Comparison of ENCODE assay signal across 17 mouse cellular contexts in the genomic region with DNA sequence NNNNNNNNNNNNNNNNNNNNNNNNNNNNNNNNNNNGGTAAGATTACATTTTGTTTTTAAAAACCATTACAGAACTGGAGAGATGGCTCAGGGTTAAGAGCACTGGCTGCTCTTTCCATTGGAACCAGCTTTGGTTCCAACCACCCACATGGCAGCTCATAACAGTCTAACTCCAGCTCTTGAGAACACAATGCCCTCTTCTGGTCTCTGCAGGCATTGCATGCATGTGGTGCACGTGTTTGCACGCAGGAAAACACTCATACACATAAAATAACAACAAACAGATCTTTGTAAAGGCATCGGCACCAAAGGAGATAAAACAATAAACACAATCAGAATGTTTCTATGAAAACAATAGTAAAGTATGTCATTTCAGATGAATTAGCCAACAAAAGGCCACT. TPM values are rescaled to one million over a fixed set of nuclear protein-coding genes. Genes with fewer than 3 reads are reported as not detected.
DNase-seq lines count a peak whose midpoint lies in the region; ATAC-seq and TF ChIP-seq lines count a peak whose summit lies in the region.
"Had no signal": no experiment of that assay in that cellular context is flagged by ENCODE, and none has a peak within 500 bp of the region (broad histone marks: within the 10 kb centered on the region; RNA-seq: fewer than 3 reads in every experiment).

No protein-coding gene starts in this region.

- TF ChIP-seq CTCF in intestine, postnatal 0 days (IDR thresholded peaks at IDR 0.05; ENCODE audit: low read depth), result peak; percentile 52
- peak; percentile 51 for TF ChIP-seq CTCF in lung, postnatal 0 days (IDR thresholded peaks at IDR 0.05)
- TF ChIP-seq CTCF in MEL (IDR thresholded peaks at IDR 0.05 in 2 of 3, conservative IDR thresholded peaks at IDR 0.05 in 1 of 3; ENCODE audit: control insufficient read depth in 1 of 3, insufficient read depth in 1 of 3, low read depth in 2 of 3, low read length in 3 of 3, poor library complexity in 1 of 3, severe bottlenecking in 1 of 3), result peak; percentile 57 to 66 (median 60)
- TF ChIP-seq CTCF in embryonic fibroblast, embryonic 13.5 days (IDR thresholded peaks at IDR 0.05; ENCODE audit: borderline replicate concordance, insufficient read depth, low read length), result peak; percentile 30; the same call in 1 of the 2 replicates

- no peaks in the 10 kb centered on the region for H3K27me3 ChIP-seq in intestine, postnatal 0 days (replicated peaks; ENCODE audit: control insufficient read depth, insufficient read depth, low read length)
- no peaks in the 10 kb centered on the region for H3K27me3 ChIP-seq in intestine, embryonic 15.5 days (replicated peaks)
- H3K27me3 ChIP-seq in lung, postnatal 0 days (replicated peaks; ENCODE audit: insufficient read depth, low read length), result no peaks in the 10 kb centered on the region
- peaks cover 0 to 1% of the 10 kb centered on the region in 2 experiments; a peak in 2 of 4 replicates for H3K27me3 ChIP-seq in MEL (ENCODE audit: control insufficient read depth in 1 of 2, insufficient read depth in 2 of 2, low read length in 2 of 2)
- H3K27me3 ChIP-seq: midbrain, embryonic 12.5 days; neural tube, embryonic 12.5 days; stomach, embryonic 15.5 days had no signal

- H3K79me2 ChIP-seq in MEL (ENCODE audit: control insufficient read depth, insufficient read depth, low read length, poor library complexity), result no peaks in the 10 kb centered on the region

- WGBS in intestine, postnatal 0 days, result 61% methylated on average over 3 of the region's 3 CpGs
- 57% methylated on average over 3 of the region's 3 CpGs for WGBS in intestine, embryonic 15.5 days
- 47% methylated on average over 3 of the region's 3 CpGs for WGBS in lung, postnatal 0 days

- H3K36me3 ChIP-seq in intestine, postnatal 0 days (ENCODE audit: control insufficient read depth, insufficient read depth), result no peaks in the 10 kb centered on the region
- H3K36me3 ChIP-seq in intestine, embryonic 15.5 days, result no peaks in the 10 kb centered on the region
- H3K36me3 ChIP-seq in lung, postnatal 0 days (ENCODE audit: insufficient read depth, low read length), result no peaks in the 10 kb centered on the region
- H3K36me3 ChIP-seq in MEL (ENCODE audit: control insufficient read depth in 1 of 2, insufficient read depth in 2 of 2, low read length in 2 of 2), result no peaks in the 10 kb centered on the region
- H3K36me3 ChIP-seq: midbrain, embryonic 12.5 days; neural tube, embryonic 12.5 days; stomach, embryonic 15.5 days had no signal

- H3K4me2 ChIP-seq in intestine, postnatal 0 days (replicated peaks; ENCODE audit: low read depth), result no peak overlapping the region
- H3K4me2 ChIP-seq in intestine, embryonic 15.5 days (replicated peaks), result no peak overlapping the region
- H3K4me2 ChIP-seq in lung, postnatal 0 days (replicated peaks; ENCODE audit: low read depth, low read length), result no peak overlapping the region
- H3K4me2 ChIP-seq: midbrain, embryonic 12.5 days; neural tube, embryonic 12.5 days; stomach, embryonic 15.5 days had no signal

- peak; percentile 51 for TF ChIP-seq RAD21 in MEL (IDR thresholded peaks at IDR 0.05; ENCODE audit: low read depth, low read length)

- no peak overlapping the region for H3K4me3 ChIP-seq in intestine, postnatal 0 days (ENCODE audit: low read depth, low read length)
- H3K4me3 ChIP-seq in intestine, embryonic 15.5 days (replicated peaks), result no peak overlapping the region
- H3K4me3 ChIP-seq in lung, postnatal 0 days (ENCODE audit: low read depth, low read length), result no peak overlapping the region
- H3K4me3 ChIP-seq in MEL (ENCODE audit: control insufficient read depth in 1 of 2, insufficient read depth in 1 of 2, low read depth in 2 of 2, low read length in 2 of 2), result no peak overlapping the region
- no peak overlapping the region for H3K4me3 ChIP-seq in embryonic fibroblast, embryonic 13.5 days (ENCODE audit: insufficient read depth, low read length)
- H3K4me3 ChIP-seq: midbrain, embryonic 12.5 days; neural tube, embryonic 12.5 days; stomach, embryonic 15.5 days had no signal

- TF ChIP-seq EP300 in lung, postnatal 0 days (IDR thresholded peaks at IDR 0.05), result no peak
- no peak for TF ChIP-seq EP300 in MEL (IDR thresholded peaks at IDR 0.05; ENCODE audit: low read depth in 1 of 2, low read length in 2 of 2)

- no peak overlapping the region for H3K9ac ChIP-seq in intestine, postnatal 0 days (ENCODE audit: low read depth, low read length)
- H3K9ac ChIP-seq in intestine, embryonic 15.5 days, result no peak overlapping the region
- H3K9ac ChIP-seq in lung, postnatal 0 days (replicated peaks; ENCODE audit: low read depth), result no peak overlapping the region
- no peak overlapping the region for H3K9ac ChIP-seq in MEL (ENCODE audit: control insufficient read depth, low read depth, low read length, poor library complexity, severe bottlenecking)
- H3K9ac ChIP-seq: midbrain, embryonic 12.5 days; neural tube, embryonic 12.5 days; stomach, embryonic 15.5 days had no signal

- H3K4me1 ChIP-seq in intestine, postnatal 0 days (replicated peaks; ENCODE audit: control insufficient read depth, insufficient read depth, low read length), result no peaks in the 10 kb centered on the region
- peaks cover 1% of the 10 kb centered on the region; the same call in 1 of the 2 replicates for H3K4me1 ChIP-seq in intestine, embryonic 15.5 days (replicated peaks)
- no peaks in the 10 kb centered on the region for H3K4me1 ChIP-seq in lung, postnatal 0 days (ENCODE audit: insufficient read depth, low read depth, low read length)
- no peaks in the 10 kb centered on the region for H3K4me1 ChIP-seq in MEL (ENCODE audit: control insufficient read depth in 1 of 2, insufficient read depth in 2 of 2, low read length in 2 of 2)
- no peaks in the 10 kb centered on the region for H3K4me1 ChIP-seq in embryonic fibroblast, embryonic 13.5 days (ENCODE audit: control insufficient read depth, insufficient read depth, low read length)
- H3K4me1 ChIP-seq: stomach, embryonic 15.5 days had no signal

- H3K9me3 ChIP-seq in intestine, postnatal 0 days (ENCODE audit: control insufficient read depth), result no peaks in the 10 kb centered on the region
- no peaks in the 10 kb centered on the region for H3K9me3 ChIP-seq in intestine, embryonic 15.5 days
- no peaks in the 10 kb centered on the region for H3K9me3 ChIP-seq in lung, postnatal 0 days (ENCODE audit: low read length)
- H3K9me3 ChIP-seq in MEL (replicated peaks; ENCODE audit: insufficient read depth, low read length), result no peaks in the 10 kb centered on the region
- H3K9me3 ChIP-seq: midbrain, embryonic 12.5 days; neural tube, embryonic 12.5 days; stomach, embryonic 15.5 days had no signal

- no peak overlapping the region for H3K27ac ChIP-seq in intestine, postnatal 0 days (ENCODE audit: low read depth, low read length)
- H3K27ac ChIP-seq in intestine, embryonic 15.5 days, result no peak overlapping the region
- H3K27ac ChIP-seq in lung, postnatal 0 days (ENCODE audit: low read length), result no peak overlapping the region
- H3K27ac ChIP-seq in MEL (ENCODE audit: control insufficient read depth, low read depth, low read length), result no peak overlapping the region
- no peak overlapping the region for H3K27ac ChIP-seq in embryonic fibroblast, embryonic 13.5 days (ENCODE audit: insufficient read depth, low read length)
- H3K27ac ChIP-seq: midbrain, embryonic 12.5 days; neural tube, embryonic 12.5 days; stomach, embryonic 15.5 days had no signal

- no peak for DNase-seq in lung, postnatal 0 days (ENCODE audit: low spot score)
- DNase-seq in lung, postnatal 25 days (ENCODE audit: low spot score), result no peak
- DNase-seq in MEL (ENCODE audit: low read depth, low spot score) (peak; percentile 67), MN1 (ENCODE audit: low spot score) (no peak)
- no peak for DNase-seq in gastrocnemius, postnatal 10 days
- DNase-seq: cerebellum, adult 8-10 months; heart, adult 11 months; heart, postnatal 14 days; kidney, postnatal 25 days; right cerebral cortex, postnatal 4 days had no signal

- no peak for TF ChIP-seq POLR2A in MEL (IDR thresholded peaks at IDR 0.05; ENCODE audit: control insufficient read depth in 1 of 2, insufficient read depth in 1 of 2, low read depth in 1 of 2, low read length in 2 of 2, poor library complexity in 1 of 2)
- no peak for TF ChIP-seq POLR2A in embryonic fibroblast, embryonic 13.5 days (IDR thresholded peaks at IDR 0.05; ENCODE audit: low read depth, low read length)

- ATAC-seq in intestine, postnatal 0 days, result no peak
- no peak for ATAC-seq in intestine, embryonic 15.5 days
- ATAC-seq in lung, postnatal 0 days, result no peak
- ATAC-seq: inflammation-experienced regulatory T-cells, adult 6 months had no signal

RNA-seq across cellular contexts. Expression of gene Azin2, which starts 19.9 kb away (rescaled TPM):
- 13.1 and 13.3 TPM in 2 replicates for polyA plus RNA-seq in intestine, postnatal 0 days (2015; fragmentation: Nextera tagmentation; extraction: Ambion mirVana)
- 12.9 and 13.3 TPM in 2 replicates for polyA plus RNA-seq in intestine, embryonic 15.5 days (2015; fragmentation: Nextera tagmentation; extraction: Ambion mirVana)
- 39.0 and 42.2 TPM in 2 replicates for polyA plus RNA-seq in lung, postnatal 0 days (2015; fragmentation: Nextera tagmentation; extraction: Ambion mirVana)
- total RNA-seq in MEL (2012; rRNA removed), result 0.39 and 0.42 TPM in 2 replicates
- 1 to 10 TPM in 1 of 2 experiments, not detected in 1; 2.3 TPM for polyA plus RNA-seq in MEL (2012; ENCODE audit: insufficient read depth in 1 of 2, insufficient read length in 2 of 2, low read depth in 1 of 2, low replicate concordance in 2 of 2, missing spikeins in 1 of 2)
- polyA plus RNA-seq in embryonic fibroblast, embryonic 13.5 days (2011; ENCODE audit: insufficient read length, low read depth, missing spikeins), result 29.0 and 37.5 TPM in 2 replicates
- 1 to 10 TPM; 3.2 to 3.9 TPM for total RNA-seq in gastrocnemius, postnatal 10 days (2021)

RNA-seq across cellular contexts. Expression of gene Ak2, which starts 49.4 kb away (rescaled TPM):
- polyA plus RNA-seq in intestine, postnatal 0 days (2015; fragmentation: Nextera tagmentation; extraction: Ambion mirVana), result 538 and 552 TPM in 2 replicates
- 297 and 298 TPM in 2 replicates for polyA plus RNA-seq in intestine, embryonic 15.5 days (2015; fragmentation: Nextera tagmentation; extraction: Ambion mirVana)
- 85.7 and 89.7 TPM in 2 replicates for polyA plus RNA-seq in lung, postnatal 0 days (2015; fragmentation: Nextera tagmentation; extraction: Ambion mirVana)
- 263 and 330 TPM in 2 replicates for total RNA-seq in MEL (2012; rRNA removed)
- 100 to 1,000 TPM in 1 of 2 experiments, not detected in 1; 366 TPM for polyA plus RNA-seq in MEL (2012; ENCODE audit: insufficient read depth in 1 of 2, insufficient read length in 2 of 2, low read depth in 1 of 2, low replicate concordance in 2 of 2, missing spikeins in 1 of 2)
- 95.5 and 107 TPM in 2 replicates for polyA plus RNA-seq in embryonic fibroblast, embryonic 13.5 days (2011; ENCODE audit: insufficient read length, low read depth, missing spikeins)
- 10 to 100 TPM; 47.7 to 55.3 TPM for total RNA-seq in gastrocnemius, postnatal 10 days (2021)

RNA-seq across cellular contexts. Expression of gene Trim62, which starts 59.0 kb away (rescaled TPM):
- polyA plus RNA-seq in intestine, postnatal 0 days (2015; fragmentation: Nextera tagmentation; extraction: Ambion mirVana), result 2.1 and 2.8 TPM in 2 replicates
- 3.5 and 3.8 TPM in 2 replicates for polyA plus RNA-seq in intestine, embryonic 15.5 days (2015; fragmentation: Nextera tagmentation; extraction: Ambion mirVana)
- polyA plus RNA-seq in lung, postnatal 0 days (2015; fragmentation: Nextera tagmentation; extraction: Ambion mirVana), result 2.5 and 3.3 TPM in 2 replicates
- 0.07 and 0.12 TPM in 2 replicates for total RNA-seq in MEL (2012; rRNA removed)
- 1 to 10 TPM in 1 of 2 experiments, not detected in 1; 1.2 TPM for polyA plus RNA-seq in MEL (2012; ENCODE audit: insufficient read depth in 1 of 2, insufficient read length in 2 of 2, low read depth in 1 of 2, low replicate concordance in 2 of 2, missing spikeins in 1 of 2)
- polyA plus RNA-seq in embryonic fibroblast, embryonic 13.5 days (2011; ENCODE audit: insufficient read length, low read depth, missing spikeins), result 3.8 and 4.0 TPM in 2 replicates
- total RNA-seq in gastrocnemius, postnatal 10 days (2021), result 1 to 10 TPM; 1.7 to 2.3 TPM
